Mouse (Mus musculus): ENCODE data around the gene Kifap3.

DNA sequence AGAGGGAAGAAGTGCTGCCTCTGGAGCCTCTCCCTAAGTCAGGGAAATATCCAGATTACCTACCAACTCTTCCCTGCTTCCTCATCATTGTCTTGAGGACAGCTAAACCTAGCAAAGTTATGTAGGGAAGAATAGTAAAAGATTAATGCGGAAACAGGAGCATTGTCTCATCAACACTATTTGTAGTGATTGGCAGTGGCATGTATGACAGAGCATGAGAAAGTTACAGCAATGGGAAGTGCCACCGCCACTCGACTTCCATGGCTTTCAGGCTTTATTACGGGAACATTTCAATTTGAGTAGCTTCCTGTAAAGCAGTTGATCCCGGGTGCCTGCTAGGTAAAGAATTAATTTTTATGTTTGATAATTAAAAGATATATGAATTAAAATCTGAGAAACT is 113.9 kb downstream of the Kifap3 start:
- TF ChIP-seq POLR2A (IDR thresholded peaks at IDR 0.05; ENCODE audit: low read depth, low read length) (no peak), CTCF (conservative IDR thresholded peaks at IDR 0.05; ENCODE audit: insufficient read depth, insufficient read length, low read depth, low read length) (no peak)

Measured in kidney, adult 2 months (tissue).